Comparison of ENCODE assay signal across 8 mouse cellular contexts in the genomic region with DNA sequence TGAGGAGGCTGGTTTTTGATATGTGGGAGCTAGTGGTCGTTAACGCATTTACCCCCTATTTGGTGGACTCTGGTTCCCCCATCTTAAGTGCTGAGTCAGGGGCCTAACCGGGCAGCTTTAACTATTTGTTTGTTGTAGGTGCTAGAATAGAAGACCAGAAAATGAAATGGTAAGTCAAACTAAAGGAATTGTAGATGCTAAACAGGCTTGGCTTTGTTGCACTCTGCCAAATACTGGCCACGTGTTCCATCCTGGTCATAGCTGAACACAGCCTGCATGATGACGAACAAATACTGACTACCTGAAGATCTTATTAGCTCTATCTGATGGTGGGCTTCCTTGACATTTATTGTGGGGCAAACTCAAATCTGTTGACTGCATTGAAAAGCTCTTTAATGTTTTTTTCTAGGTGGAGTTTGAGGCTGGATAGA. TPM values are rescaled to one million over a fixed set of nuclear protein-coding genes. Genes with fewer than 3 reads are reported as not detected.
A peak's percentile ranks its signal among the peaks of the same experiment; 100 is the strongest.
DNase-seq lines count a peak whose midpoint lies in the region; ATAC-seq and TF ChIP-seq lines count a peak whose summit lies in the region.

No protein-coding gene starts in this region.

- no peaks in the 10 kb centered on the region for H3K27me3 ChIP-seq in kidney, embryonic 15.5 days
- H3K27me3 ChIP-seq in G1E (ENCODE audit: insufficient read depth, low read length): no peaks in the 10 kb centered on the region
- H3K27me3 ChIP-seq in embryonic facial prominence, embryonic 13.5 days: no peaks in the 10 kb centered on the region
- no peaks in the 10 kb centered on the region for H3K27me3 ChIP-seq in neural tube, embryonic 14.5 days (ENCODE audit: control insufficient read depth, insufficient read depth, low read length)

- peak overlapping the region; percentile 88 for H3K4me3 ChIP-seq in kidney, embryonic 15.5 days (replicated peaks)
- peak overlapping the region; percentile 91 for H3K4me3 ChIP-seq in G1E (ENCODE audit: low read depth, low read length)
- H3K4me3 ChIP-seq in embryonic facial prominence, embryonic 13.5 days: peak overlapping the region; percentile 58
- H3K4me3 ChIP-seq in neural tube, embryonic 14.5 days (ENCODE audit: low read depth, low read length): peak overlapping the region; percentile 82

- H3K9me3 ChIP-seq in kidney, embryonic 15.5 days (replicated peaks): no peaks in the 10 kb centered on the region
- no peaks in the 10 kb centered on the region for H3K9me3 ChIP-seq in G1E (replicated peaks)
- H3K9me3 ChIP-seq in embryonic facial prominence, embryonic 13.5 days: no peaks in the 10 kb centered on the region
- H3K9me3 ChIP-seq in neural tube, embryonic 14.5 days (ENCODE audit: control insufficient read depth, low read length): no peaks in the 10 kb centered on the region

- peak overlapping the region; percentile 63 for H3K4me2 ChIP-seq in kidney, embryonic 15.5 days
- peak overlapping the region; percentile 84 for H3K4me2 ChIP-seq in embryonic facial prominence, embryonic 13.5 days
- H3K4me2 ChIP-seq in neural tube, embryonic 14.5 days (ENCODE audit: low read depth, low read length): peak overlapping the region; percentile 89

- no peak for ATAC-seq in kidney, embryonic 15.5 days (replicated peaks; ENCODE audit: low FRiP score)
- ATAC-seq in G1E (ENCODE audit: extremely low read depth, insufficient number of reproducible peaks, low FRiP score, poor library complexity, severe bottlenecking): no peak
- ATAC-seq in embryonic facial prominence, embryonic 13.5 days (ENCODE audit: insufficient number of reproducible peaks, insufficient read depth, low FRiP score, low TSS enrichment, low read depth): no peak
- no peak for ATAC-seq in neural tube, embryonic 14.5 days (ENCODE audit: low read depth)

- peak overlapping the region; percentile 82 for H3K9ac ChIP-seq in kidney, embryonic 15.5 days
- H3K9ac ChIP-seq in embryonic facial prominence, embryonic 13.5 days: peak overlapping the region; percentile 88
- peak overlapping the region; percentile 96 for H3K9ac ChIP-seq in neural tube, embryonic 14.5 days (replicated peaks; ENCODE audit: low read depth, low read length)

- H3K36me3 ChIP-seq in kidney, embryonic 15.5 days: peaks cover 52% of the 10 kb centered on the region
- H3K36me3 ChIP-seq in G1E (replicated peaks): peaks cover 60% of the 10 kb centered on the region
- H3K36me3 ChIP-seq in embryonic facial prominence, embryonic 13.5 days: peaks cover 51% of the 10 kb centered on the region
- H3K36me3 ChIP-seq in neural tube, embryonic 14.5 days (ENCODE audit: control insufficient read depth, insufficient read depth, low read length): peaks cover 44% of the 10 kb centered on the region

- no peak for DNase-seq in kidney, adult 18-20 months
- DNase-seq in G1E (ENCODE audit: low spot score): no peak
- peak; percentile 18 for DNase-seq in kidney, postnatal 10 days
- no peak for DNase-seq in ovary, postnatal 14 days (ENCODE audit: low spot score)
- no peak for DNase-seq in urinary bladder, postnatal 36 days (ENCODE audit: low spot score in 2 of 2)

- H3K27ac ChIP-seq in kidney, embryonic 15.5 days: peak overlapping the region; percentile 95
- H3K27ac ChIP-seq in embryonic facial prominence, embryonic 13.5 days: peak overlapping the region; percentile 97
- peak overlapping the region; percentile 90; the same call in 1 of the 2 replicates for H3K27ac ChIP-seq in neural tube, embryonic 14.5 days (ENCODE audit: low read depth, low read length)

- WGBS in kidney, embryonic 15.5 days: 1% methylated on average over 5 of the region's 5 CpGs
- WGBS in embryonic facial prominence, embryonic 13.5 days: under 1% methylated on average over 5 of the region's 5 CpGs
- WGBS in neural tube, embryonic 14.5 days: under 1% methylated on average over 5 of the region's 5 CpGs

- H3K4me1 ChIP-seq in kidney, embryonic 15.5 days: peaks cover 16% of the 10 kb centered on the region
- peaks cover 35% of the 10 kb centered on the region for H3K4me1 ChIP-seq in G1E (ENCODE audit: insufficient read depth, low read depth, low read length)
- H3K4me1 ChIP-seq in embryonic facial prominence, embryonic 13.5 days: peaks cover 13% of the 10 kb centered on the region
- peaks cover 25% of the 10 kb centered on the region for H3K4me1 ChIP-seq in neural tube, embryonic 14.5 days (ENCODE audit: control insufficient read depth, insufficient read depth, low read length)

- TF ChIP-seq CTCF in G1E (IDR thresholded peaks at IDR 0.05; ENCODE audit: low read depth, low read length): no peak

RNA-seq across cellular contexts. Expression of a gene that starts 1.8 kb away (rescaled TPM):
- 7.8 and 8.3 TPM in 2 replicates for polyA plus RNA-seq in kidney, embryonic 15.5 days (2015; fragmentation: Nextera tagmentation; extraction: Ambion mirVana)
- 11.1 and 11.6 TPM in 2 replicates for total RNA-seq in G1E (2014; fragmentation: Nextera tagmentation)
- total RNA-seq in G1E (2017): 5.8 and 8.5 TPM in 2 replicates
- polyA plus RNA-seq in G1E (2012): 0.08 and 0.21 TPM in 2 replicates
- 8.8 and 11.7 TPM in 2 replicates for polyA plus RNA-seq in embryonic facial prominence, embryonic 13.5 days (2015; fragmentation: Nextera tagmentation; extraction: Ambion mirVana)
- 12.3 and 19.1 TPM in 2 replicates for polyA plus RNA-seq in neural tube, embryonic 14.5 days (2014; fragmentation: Nextera tagmentation; extraction: Ambion mirVana)

RNA-seq across cellular contexts. Expression of a gene that starts 34.0 kb away (rescaled TPM):
- polyA plus RNA-seq in kidney, embryonic 15.5 days (2015; fragmentation: Nextera tagmentation; extraction: Ambion mirVana): 35.7 and 38.1 TPM in 2 replicates
- total RNA-seq in G1E (2014; fragmentation: Nextera tagmentation): 35.2 and 41.1 TPM in 2 replicates
- 36.2 and 39.1 TPM in 2 replicates for total RNA-seq in G1E (2017)
- 3.8 and 4.3 TPM in 2 replicates for polyA plus RNA-seq in G1E (2012)
- polyA plus RNA-seq in embryonic facial prominence, embryonic 13.5 days (2015; fragmentation: Nextera tagmentation; extraction: Ambion mirVana): 26.2 TPM in 2 replicates
- polyA plus RNA-seq in neural tube, embryonic 14.5 days (2014; fragmentation: Nextera tagmentation; extraction: Ambion mirVana): 26.4 and 29.3 TPM in 2 replicates

RNA-seq across cellular contexts. Expression of a gene that starts 34.1 kb away (rescaled TPM):
- 30.5 and 30.9 TPM in 2 replicates for polyA plus RNA-seq in kidney, embryonic 15.5 days (2015; fragmentation: Nextera tagmentation; extraction: Ambion mirVana)
- 19.3 and 20.6 TPM in 2 replicates for total RNA-seq in G1E (2014; fragmentation: Nextera tagmentation)
- total RNA-seq in G1E (2017): 4.5 and 6.4 TPM in 2 replicates
- 8.6 and 9.0 TPM in 2 replicates for polyA plus RNA-seq in G1E (2012)
- polyA plus RNA-seq in embryonic facial prominence, embryonic 13.5 days (2015; fragmentation: Nextera tagmentation; extraction: Ambion mirVana): 36.1 and 36.2 TPM in 2 replicates
- 7.8 and 9.3 TPM in 2 replicates for polyA plus RNA-seq in neural tube, embryonic 14.5 days (2014; fragmentation: Nextera tagmentation; extraction: Ambion mirVana)

RNA-seq across cellular contexts. Expression of a gene that starts 58.0 kb away (rescaled TPM):
- polyA plus RNA-seq in kidney, embryonic 15.5 days (2015; fragmentation: Nextera tagmentation; extraction: Ambion mirVana): 3.1 and 6.8 TPM in 2 replicates
- total RNA-seq in G1E (2014; fragmentation: Nextera tagmentation) (1.3 and 1.8 TPM in 2 replicates), G1E (2017) (0.81 and 1.2 TPM in 2 replicates)
- polyA plus RNA-seq in G1E (2012): 0.13 and 0.17 TPM in 2 replicates
- 2.3 and 5.5 TPM in 2 replicates for polyA plus RNA-seq in embryonic facial prominence, embryonic 13.5 days (2015; fragmentation: Nextera tagmentation; extraction: Ambion mirVana)
- polyA plus RNA-seq in neural tube, embryonic 14.5 days (2014; fragmentation: Nextera tagmentation; extraction: Ambion mirVana): 2.4 and 3.0 TPM in 2 replicates
